12 mouse cellular contexts compared by ENCODE assay signal in genomic region chr2:49571159-49571920, GRCm38 (mm10). TPM values are rescaled to one million over a fixed set of nuclear protein-coding genes. Genes with fewer than 3 reads are reported as not detected.
DNase-seq lines count a peak whose midpoint lies in the region; ATAC-seq lines count a peak whose summit lies in the region.
"Had no signal": no experiment of that assay in that cellular context is flagged by ENCODE, and none has a peak within 500 bp of the region (broad histone marks: within the 10 kb centered on the region; RNA-seq: fewer than 3 reads in every experiment).

No protein-coding gene starts in this region.

- H3K27me3 ChIP-seq in kidney, embryonic 16.5 days (ENCODE audit: insufficient read depth, low read length) = no peaks in the 10 kb centered on the region
- H3K27me3 ChIP-seq: heart, embryonic 15.5 days had no signal

- H3K9ac ChIP-seq in kidney, embryonic 16.5 days (replicated peaks; ENCODE audit: low read length) = no peak overlapping the region
- H3K9ac ChIP-seq: heart, embryonic 15.5 days; liver, postnatal 0 days had no signal

- H3K4me1 ChIP-seq in kidney, embryonic 16.5 days (ENCODE audit: insufficient read depth, low read length) = peaks cover 24% of the 10 kb centered on the region

- DNase-seq in adrenal gland, postnatal 14 days = peak; percentile 24
- DNase-seq in adrenal gland, postnatal 25 days = no peak
- peak; percentile 15 for DNase-seq in retina, postnatal 1 day
- DNase-seq in retina, embryonic 14.5 days (ENCODE audit: low spot score) = no peak
- no peak for DNase-seq in B cell, adult 2 months
- DNase-seq in spleen, postnatal 4 days (ENCODE audit: low spot score in 2 of 2) = no peak
- no peak for DNase-seq in right cerebral cortex, postnatal 36 days (ENCODE audit: low spot score in 2 of 2)
- DNase-seq: cerebellum, adult 9-10 months; liver, postnatal 0 days; spleen, adult 18-20 months had no signal

- 46% methylated on average over 11 of the region's 11 CpGs for WGBS in kidney, embryonic 16.5 days

- no peaks in the 10 kb centered on the region for H3K36me3 ChIP-seq in kidney, embryonic 16.5 days (ENCODE audit: insufficient read depth, low read length)
- H3K36me3 ChIP-seq: heart, embryonic 15.5 days had no signal

- H3K4me2 ChIP-seq in kidney, embryonic 16.5 days (replicated peaks; ENCODE audit: low read depth, low read length) = peak overlapping the region; percentile 38
- H3K4me2 ChIP-seq: heart, embryonic 15.5 days had no signal

- no peak overlapping the region for H3K27ac ChIP-seq in kidney, embryonic 16.5 days (ENCODE audit: low read length)
- H3K27ac ChIP-seq: heart, embryonic 15.5 days had no signal

- 0 out of 2 replicates have a peak overlapping the region, but pooled peaks have one; percentile 7 for H3K4me3 ChIP-seq in kidney, embryonic 16.5 days (ENCODE audit: low read length)
- H3K4me3 ChIP-seq: heart, embryonic 15.5 days had no signal

- ATAC-seq in kidney, embryonic 16.5 days (ENCODE audit: low FRiP score, low TSS enrichment) = peak; percentile 89
- ATAC-seq: liver, postnatal 0 days had no signal

- no peaks in the 10 kb centered on the region for H3K9me3 ChIP-seq in kidney, embryonic 16.5 days (ENCODE audit: low read length)
- H3K9me3 ChIP-seq: heart, embryonic 15.5 days had no signal

RNA-seq across cellular contexts. Expression of gene Kif5c, which starts 47.8 kb away (rescaled TPM):
- 7.0 and 10.0 TPM in 2 replicates for total RNA-seq in adrenal gland, postnatal 14 days (2021)
- total RNA-seq in adrenal gland, postnatal 25 days (2021) = 5.5 and 8.1 TPM in 2 replicates
- polyA plus RNA-seq in kidney, embryonic 16.5 days (2015; fragmentation: Nextera tagmentation; extraction: Ambion mirVana) = 5.0 and 5.4 TPM in 2 replicates

Comparison
In these comparisons a context has a peak if more than half of its experiments do, and no peak if none do; other contexts are left out.
1. DNase-seq: peak in adrenal gland, postnatal 14 days (single experiment) and retina, postnatal 1 day (single experiment); none in adrenal gland, postnatal 25 days (single experiment), retina, embryonic 14.5 days (single experiment), B cell, adult 2 months (0 of 2), spleen, postnatal 4 days (0 of 2) and right cerebral cortex, postnatal 36 days (0 of 2).